Mouse (Mus musculus): Measurements from ENCODE around the gene Mroh2a. TPM values are rescaled to one million over a fixed set of nuclear protein-coding genes. Genes with fewer than 3 reads are reported as not detected.

The Mroh2a gene
- total RNA-seq, 1 experiment, result 0.76 TPM

DNA sequence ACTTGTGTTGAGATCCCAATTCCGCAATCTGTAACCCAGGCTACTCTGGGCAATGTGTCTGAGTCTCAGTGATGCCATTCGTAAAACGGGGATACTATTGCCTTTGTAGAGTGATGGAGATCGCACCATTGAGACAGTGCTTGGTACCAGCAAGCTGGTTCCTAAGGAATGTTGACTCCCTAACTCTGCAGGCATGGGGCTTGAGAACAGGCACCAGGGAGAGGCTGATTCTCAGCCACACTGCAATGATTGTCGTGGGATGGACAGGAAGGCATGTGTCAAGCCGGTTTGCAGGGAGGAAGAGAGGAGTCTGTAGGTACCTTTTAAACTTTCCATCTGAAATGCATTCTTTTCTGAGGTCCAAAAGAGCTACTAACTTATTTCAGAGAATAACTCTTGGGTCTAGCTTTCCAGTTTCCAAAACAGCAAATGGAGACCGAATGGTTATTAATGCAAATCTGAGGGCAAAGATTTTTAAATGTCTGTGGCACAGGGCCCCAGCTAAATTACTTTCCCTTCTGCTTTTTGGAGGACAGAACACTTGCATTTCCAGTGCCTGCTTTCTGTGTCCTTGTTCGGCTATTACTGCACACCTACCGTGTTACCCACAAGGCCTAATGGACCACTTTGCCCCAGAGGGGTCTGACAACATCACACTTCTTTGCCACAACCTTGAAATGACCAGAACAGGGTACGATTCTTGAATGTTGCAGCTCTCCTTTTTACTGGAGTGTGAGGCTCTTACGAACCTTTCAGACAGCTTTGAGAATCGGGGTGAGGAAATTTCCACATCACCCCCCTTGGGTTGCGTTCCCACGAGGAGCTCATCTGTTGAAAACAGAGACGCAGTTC lies 56.8 kb downstream of the Mroh2a start:
- in situ Hi-C loops (cut with MboI; ENCODE audit: low sequenced_read_pairs in 2 of 2, unreplicated experiment in 2 of 2), result no loop called here
- no peak for DNase-seq (ENCODE audit: low read depth, low spot score)
- H3K9me3 ChIP-seq (ENCODE audit: control insufficient read depth, insufficient read depth, low read depth, low read length), result no peaks in the 10 kb centered on the region
- no peaks in the 10 kb centered on the region for H3K36me3 ChIP-seq (ENCODE audit: control insufficient read depth, insufficient read depth, low read length, poor library complexity, severe bottlenecking)
- no peak overlapping the region for H3K4me3 ChIP-seq (ENCODE audit: insufficient read depth in 1 of 2, low read depth in 1 of 2, low read length in 2 of 2, poor library complexity in 1 of 2, severe bottlenecking in 1 of 2)
- peaks cover 0 to under 1% of the 10 kb centered on the region in 2 experiments; a peak in 1 of 4 replicates for H3K4me1 ChIP-seq (ENCODE audit: control insufficient read depth in 2 of 2, insufficient read depth in 2 of 2, low read length in 2 of 2, poor library complexity in 1 of 2)
- TF ChIP-seq MAFK (IDR thresholded peaks at IDR 0.05; ENCODE audit: insufficient read depth, low read depth, low read length), result no peak
- no peak for TF ChIP-seq ZNF384 (IDR thresholded peaks at IDR 0.05; ENCODE audit: low read depth, low read length)
- no peak for TF ChIP-seq HCFC1 (IDR thresholded peaks at IDR 0.05; ENCODE audit: borderline replicate concordance, insufficient read depth, low read length)
- TF ChIP-seq CHD2 (IDR thresholded peaks at IDR 0.05; ENCODE audit: low read depth, low read length), result no peak
- no peak for TF ChIP-seq ZC3H11A (IDR thresholded peaks at IDR 0.05; ENCODE audit: borderline replicate concordance, low read depth, low read length)
- no peak overlapping the region for H3K9ac ChIP-seq (ENCODE audit: insufficient read depth, low read depth, low read length, poor library complexity, severe bottlenecking)
- no peak overlapping the region for H3K27ac ChIP-seq (ENCODE audit: insufficient read depth, low read depth, low read length, poor library complexity, severe bottlenecking)

DNA sequence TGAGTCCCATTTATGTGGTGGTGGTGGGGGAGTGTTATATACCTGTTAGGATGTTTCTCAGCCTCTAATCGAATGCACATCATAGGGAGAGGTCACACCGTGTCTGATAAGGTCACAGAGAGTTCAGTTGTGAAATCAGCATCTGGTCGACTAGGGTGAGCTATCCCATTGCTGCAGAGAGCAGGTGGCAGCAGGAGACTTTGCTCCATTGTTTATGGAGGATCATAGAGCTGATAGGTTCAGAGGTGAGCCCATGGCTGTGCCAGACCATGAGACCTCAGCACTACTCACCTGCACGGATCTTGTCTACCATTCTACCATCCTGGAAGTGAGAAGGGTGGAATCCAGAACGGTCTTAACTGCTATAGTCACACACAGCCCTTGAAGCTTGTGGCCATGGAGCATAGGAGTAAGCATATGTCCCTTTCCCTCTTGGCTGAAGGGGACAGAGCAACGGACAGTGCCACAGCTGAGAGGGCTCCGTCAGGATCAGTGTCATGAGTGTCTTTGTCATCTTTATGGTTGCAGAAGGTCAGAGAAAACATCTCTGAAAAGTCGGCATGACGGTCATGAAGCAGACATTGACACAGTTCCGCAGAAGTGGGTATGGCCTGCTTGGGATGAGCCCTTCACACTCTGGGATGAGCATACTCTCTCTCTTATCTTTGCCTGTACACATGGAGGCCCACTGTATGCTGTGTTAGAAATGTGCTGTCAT lies 57.6 kb downstream of the Mroh2a start:
- H3K9me3 ChIP-seq (ENCODE audit: control insufficient read depth, insufficient read depth, low read depth, low read length), result no peaks in the 10 kb centered on the region
- no peaks in the 10 kb centered on the region for H3K36me3 ChIP-seq (ENCODE audit: control insufficient read depth, insufficient read depth, low read length, poor library complexity, severe bottlenecking)
- H3K4me3 ChIP-seq (ENCODE audit: insufficient read depth in 1 of 2, low read depth in 1 of 2, low read length in 2 of 2, poor library complexity in 1 of 2, severe bottlenecking in 1 of 2), result no peak overlapping the region
- H3K27ac ChIP-seq (ENCODE audit: insufficient read depth, low read depth, low read length, poor library complexity, severe bottlenecking), result no peak overlapping the region
- H3K9ac ChIP-seq (ENCODE audit: insufficient read depth, low read depth, low read length, poor library complexity, severe bottlenecking), result no peak overlapping the region
- in situ Hi-C loops (cut with MboI; ENCODE audit: low sequenced_read_pairs in 2 of 2, unreplicated experiment in 2 of 2), result no loop called here
- H3K4me1 ChIP-seq (ENCODE audit: control insufficient read depth in 2 of 2, insufficient read depth in 2 of 2, low read length in 2 of 2, poor library complexity in 1 of 2), result no peaks in the 10 kb centered on the region
- DNase-seq (ENCODE audit: low read depth, low spot score), result no peak
- TF ChIP-seq MAFK (IDR thresholded peaks at IDR 0.05; ENCODE audit: insufficient read depth, low read depth, low read length) (no peak), HCFC1 (IDR thresholded peaks at IDR 0.05; ENCODE audit: borderline replicate concordance, insufficient read depth, low read length) (no peak), ZNF384 (IDR thresholded peaks at IDR 0.05; ENCODE audit: low read depth, low read length) (no peak), ZC3H11A (IDR thresholded peaks at IDR 0.05; ENCODE audit: borderline replicate concordance, low read depth, low read length) (no peak), CHD2 (IDR thresholded peaks at IDR 0.05; ENCODE audit: low read depth, low read length) (no peak)

- no peaks in the 10 kb centered on the region for H3K4me1 ChIP-seq (ENCODE audit: control insufficient read depth in 2 of 2, insufficient read depth in 2 of 2, low read length in 2 of 2, poor library complexity in 1 of 2)
- no peaks in the 10 kb centered on the region for H3K36me3 ChIP-seq (ENCODE audit: control insufficient read depth, insufficient read depth, low read length, poor library complexity, severe bottlenecking)
- H3K9ac ChIP-seq (ENCODE audit: insufficient read depth, low read depth, low read length, poor library complexity, severe bottlenecking), result no peak overlapping the region
- H3K4me3 ChIP-seq (ENCODE audit: insufficient read depth in 1 of 2, low read depth in 1 of 2, low read length in 2 of 2, poor library complexity in 1 of 2, severe bottlenecking in 1 of 2), result no peak overlapping the region
- in situ Hi-C loops (cut with MboI; ENCODE audit: low sequenced_read_pairs in 2 of 2, unreplicated experiment in 2 of 2), result no loop called here
- TF ChIP-seq ZNF384 (IDR thresholded peaks at IDR 0.05; ENCODE audit: low read depth, low read length), result no peak
- TF ChIP-seq HCFC1 (IDR thresholded peaks at IDR 0.05; ENCODE audit: borderline replicate concordance, insufficient read depth, low read length), result 0 out of 2 replicates have a peak, but pooled peaks have one; percentile 17
- TF ChIP-seq ZC3H11A (IDR thresholded peaks at IDR 0.05; ENCODE audit: borderline replicate concordance, low read depth, low read length), result 0 out of 2 replicates have a peak, but pooled peaks have one; percentile 18
- no peak for TF ChIP-seq MAFK (IDR thresholded peaks at IDR 0.05; ENCODE audit: insufficient read depth, low read depth, low read length)
- DNase-seq (ENCODE audit: low read depth, low spot score), result peak; percentile 72
- H3K27ac ChIP-seq (ENCODE audit: insufficient read depth, low read depth, low read length, poor library complexity, severe bottlenecking), result no peak overlapping the region
- no peaks in the 10 kb centered on the region for H3K9me3 ChIP-seq (ENCODE audit: control insufficient read depth, insufficient read depth, low read depth, low read length)
Measured at GRCm38 (mm10) chr1:88284946-88285320, 58.1 kb downstream of the Mroh2a start.

DNA sequence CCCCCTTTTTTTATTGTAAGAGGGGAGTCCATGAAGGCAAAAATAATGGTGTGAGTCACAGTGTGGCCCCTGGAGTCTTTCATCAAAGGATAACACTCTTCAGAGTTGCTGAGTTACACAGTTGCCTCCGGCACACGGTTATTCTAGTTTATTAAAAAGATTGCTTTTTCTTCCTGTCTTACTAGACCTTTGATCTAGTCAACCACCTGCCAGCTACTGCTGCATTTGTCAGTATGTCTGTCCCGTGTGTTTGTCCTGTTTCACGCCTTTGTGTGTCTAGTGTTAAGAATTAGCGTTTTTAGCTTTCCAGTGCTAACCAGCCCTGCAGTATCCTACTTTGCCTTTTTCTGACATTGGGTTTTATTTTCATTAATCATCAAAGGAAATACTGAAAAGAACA lies 58.9 kb downstream of the Mroh2a start:
- in situ Hi-C loops (cut with MboI; ENCODE audit: low sequenced_read_pairs in 2 of 2, unreplicated experiment in 2 of 2), result no loop called here
- TF ChIP-seq CHD2 (IDR thresholded peaks at IDR 0.05; ENCODE audit: low read depth, low read length) (no peak), MAFK (IDR thresholded peaks at IDR 0.05; ENCODE audit: insufficient read depth, low read depth, low read length) (no peak), ZNF384 (IDR thresholded peaks at IDR 0.05; ENCODE audit: low read depth, low read length) (no peak), HCFC1 (IDR thresholded peaks at IDR 0.05; ENCODE audit: borderline replicate concordance, insufficient read depth, low read length) (no peak), ZC3H11A (IDR thresholded peaks at IDR 0.05; ENCODE audit: borderline replicate concordance, low read depth, low read length) (no peak)

More for the DNA sequence above, 58.9 kb downstream of the Mroh2a start:
- Histone ChIP-seq H3K9me3 (ENCODE audit: control insufficient read depth, insufficient read depth, low read depth, low read length) (no peaks in the 10 kb centered on the region), H3K27ac (ENCODE audit: insufficient read depth, low read depth, low read length, poor library complexity, severe bottlenecking) (no peak overlapping the region), H3K4me1 (ENCODE audit: control insufficient read depth in 2 of 2, insufficient read depth in 2 of 2, low read length in 2 of 2, poor library complexity in 1 of 2) (no peaks in the 10 kb centered on the region), H3K36me3 (ENCODE audit: control insufficient read depth, insufficient read depth, low read length, poor library complexity, severe bottlenecking) (no peaks in the 10 kb centered on the region), H3K9ac (ENCODE audit: insufficient read depth, low read depth, low read length, poor library complexity, severe bottlenecking) (no peak overlapping the region), H3K4me3 (ENCODE audit: insufficient read depth in 1 of 2, low read depth in 1 of 2, low read length in 2 of 2, poor library complexity in 1 of 2, severe bottlenecking in 1 of 2) (no peak overlapping the region)
- no peak for DNase-seq (ENCODE audit: low read depth, low spot score)

All from ES-E14 (cell line).